Mouse (Mus musculus) embryo, embryonic 11.5 days (tissue): ENCODE results near the gene Crat.

ENCODE experiments used
- DNase-seq: peaks from one replicate; pipeline ENCODE4 v3.0.0-alpha.2; 2012; ENCODE audit warnings: low read depth, low spot score

The Crat gene

DNA sequence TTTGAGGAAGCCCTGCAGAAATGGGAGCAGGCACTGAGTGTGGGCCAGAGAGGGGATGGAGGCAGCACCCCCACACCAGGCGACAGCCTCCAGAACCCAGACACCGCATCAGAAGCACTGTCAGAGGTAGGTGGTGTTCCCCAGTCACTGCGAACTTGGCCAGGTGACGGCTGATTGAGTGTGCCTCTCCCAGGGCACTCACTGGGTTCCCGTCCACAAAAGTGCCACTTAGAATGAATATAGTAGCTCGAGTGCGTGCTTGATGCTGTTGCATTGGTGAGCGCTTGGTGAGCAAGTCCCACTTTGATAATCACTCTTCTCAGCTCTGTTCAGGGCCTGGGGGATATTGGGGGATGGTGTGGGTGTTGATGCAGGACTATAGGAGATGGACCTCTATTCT is 44.1 kb downstream of the Crat start:
- DNase-seq: no peak

DNA sequence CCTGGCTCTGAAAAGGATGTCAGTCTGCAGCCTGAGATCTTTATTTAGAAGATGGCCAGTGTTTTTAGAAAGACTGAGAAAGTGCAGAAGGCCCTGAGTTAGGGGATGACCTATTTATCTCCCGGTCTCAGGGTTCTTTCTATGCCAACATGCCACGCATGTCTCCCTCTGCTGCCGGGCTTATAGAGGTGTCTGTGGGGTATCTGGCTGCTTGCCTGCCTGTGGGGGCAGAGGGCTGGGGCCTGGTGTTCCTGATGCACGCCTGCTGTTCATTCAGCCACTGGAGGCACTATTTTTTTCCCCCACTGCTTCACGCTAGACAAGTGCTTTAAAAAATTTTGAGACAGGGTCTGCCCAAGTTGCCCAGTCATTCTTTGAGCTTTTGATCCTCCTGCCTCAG is 49.4 kb downstream of the Crat start:
- no peak for DNase-seq

DNA sequence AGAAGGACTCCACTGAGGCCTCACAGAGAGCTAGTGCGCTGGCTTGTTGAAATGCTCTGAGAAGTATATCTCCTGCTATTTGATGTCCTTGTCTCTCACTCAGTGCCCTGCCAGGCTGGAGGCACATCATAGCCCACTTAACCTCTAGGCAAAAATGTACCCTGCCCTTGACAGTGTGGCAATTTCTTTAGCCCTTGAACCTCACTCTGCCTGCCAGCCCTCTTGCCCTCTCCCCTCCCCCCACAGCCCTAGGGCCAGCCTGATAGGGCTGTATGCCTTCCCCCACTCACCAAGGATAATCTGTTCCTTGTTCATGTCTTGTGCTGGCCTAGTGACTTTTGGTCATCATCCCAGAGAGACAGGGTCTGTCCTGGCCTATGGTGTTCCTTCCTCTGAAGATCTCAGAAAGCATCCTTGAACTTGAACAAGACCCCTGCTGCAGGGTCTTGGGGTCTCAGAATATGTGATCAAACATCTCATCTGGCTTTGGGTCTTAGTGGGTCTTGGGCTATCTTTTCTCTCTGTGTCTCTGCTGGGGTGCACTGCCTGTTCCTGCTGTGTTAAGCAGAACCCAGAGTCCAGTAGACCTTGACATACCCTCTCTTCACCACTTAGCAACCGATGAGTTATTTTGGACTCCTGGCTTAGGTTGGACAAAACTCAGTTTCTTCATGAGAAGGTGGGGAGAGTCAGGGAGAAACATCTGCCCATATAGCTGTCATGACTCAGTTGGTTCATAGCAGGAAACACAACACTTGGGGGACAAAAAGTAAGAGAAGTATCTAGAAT is 50.1 kb downstream of the Crat start:
- no peak for DNase-seq

- peak; percentile 99 for DNase-seq
These were observed 51.6 kb downstream of the Crat start, which contains the start of gene Miga2 for GRCm38 (mm10) chr2:30363773-30364650. Gene Miga2 (plus strand): TSS chr2:30364233.

- no peak for DNase-seq
These were observed 52.7 kb downstream of the Crat start for GRCm38 (mm10) chr2:30362865-30363264.

GRCm38 (mm10) chr2:30360626-30361025 is 55.0 kb downstream of the Crat start:
- DNase-seq: no peak

GRCm38 (mm10) chr2:30358533-30359531 is 56.8 kb downstream of the Crat start, which contains the start of gene Sh3glb2:
Gene Sh3glb2 (minus strand): TSS chr2:30359337.
- peak; percentile 74 for DNase-seq

GRCm38 (mm10) chr2:30357552-30358510 is 57.8 kb downstream of the Crat start:
- no peak for DNase-seq

GRCm38 (mm10) chr2:30356906-30357305 is 58.7 kb downstream of the Crat start:
- no peak for DNase-seq

- DNase-seq: no peak
These were observed 59.3 kb downstream of the Crat start for GRCm38 (mm10) chr2:30356266-30356665.

- no peak for DNase-seq
These were observed 59.8 kb downstream of the Crat start for GRCm38 (mm10) chr2:30355861-30356260.

GRCm38 (mm10) chr2:30351149-30351548 is 64.5 kb downstream of the Crat start:
- no peak for DNase-seq
